Comparison of ENCODE assay signal across 8 mouse cellular contexts in the genomic region with DNA sequence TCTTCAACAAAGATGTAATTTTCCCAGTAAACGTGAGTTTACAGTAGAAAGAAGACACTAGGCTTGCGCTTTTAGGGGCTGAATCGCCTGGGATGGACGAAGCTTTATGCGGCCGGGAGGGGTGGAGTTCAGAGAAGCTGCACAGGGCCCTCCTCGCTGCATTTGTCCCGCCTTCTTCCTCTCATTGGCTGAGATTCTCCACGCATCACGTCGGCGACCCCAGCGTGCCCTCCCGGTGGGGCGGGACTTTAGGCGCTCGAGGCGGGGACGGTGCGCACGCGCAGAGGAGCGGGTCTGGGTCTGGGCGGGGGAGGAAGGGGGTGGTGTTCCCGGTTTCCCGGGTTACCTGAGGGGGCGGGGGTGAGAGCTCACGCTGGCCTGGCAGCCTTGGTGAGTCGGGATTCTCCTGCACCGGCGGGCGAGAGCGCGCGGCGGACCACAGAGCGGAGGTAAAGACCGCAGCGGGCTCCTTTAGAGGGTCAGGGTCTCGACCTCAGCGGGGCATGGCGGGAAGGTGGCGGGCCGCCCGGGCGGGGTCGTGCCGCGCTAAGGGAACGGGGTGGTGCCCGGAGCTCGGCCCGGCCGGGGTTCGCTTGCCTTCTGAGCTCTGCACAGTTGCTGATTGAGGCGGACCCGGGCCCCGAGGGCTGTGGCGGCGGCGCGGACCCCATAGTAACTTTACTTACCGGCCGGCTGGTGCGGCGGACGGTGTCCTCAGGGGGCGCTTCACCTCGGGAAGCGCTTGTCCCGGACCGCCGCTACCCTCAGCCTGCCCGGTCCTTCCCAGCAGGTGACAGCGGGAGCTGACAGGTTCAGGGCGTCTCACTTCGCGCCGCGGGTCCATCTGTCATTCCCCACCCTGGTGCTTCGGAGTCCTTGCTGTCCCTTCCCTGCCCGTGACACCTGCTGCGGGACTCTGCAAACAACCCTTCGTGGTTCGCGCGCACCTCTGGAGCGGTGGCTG. TPM values are rescaled to one million over a fixed set of nuclear protein-coding genes. Genes with fewer than 3 reads are reported as not detected.
DNase-seq lines count a peak whose midpoint lies in the region; ATAC-seq lines count a peak whose summit lies in the region.

A gene (plus strand): TSS at position 350 of the 964 bp plus-strand sequence.

- DNase-seq in adipocyte (ENCODE audit: low spot score), result peak; percentile 97
- peak; percentile 99 for DNase-seq in embryo, embryonic 10 days (ENCODE audit: low spot score)
- peak; percentile 99 for DNase-seq in gastrocnemius, postnatal 14 days
- DNase-seq in intestine, embryonic 14.5 days (ENCODE audit: low spot score), result peak; percentile 98
- DNase-seq in left cerebral cortex, postnatal 14 days (ENCODE audit: low spot score in 2 of 2), result peak; percentile 98 to 99
- peak; percentile 98 for DNase-seq in mesoderm, embryonic 11.5 days (ENCODE audit: low read depth, low spot score)
- peak; percentile 98 for DNase-seq in right cerebral cortex, postnatal 36 days (ENCODE audit: low spot score in 2 of 2)
- peak; percentile 99 for DNase-seq in yolk sac, embryonic 10.5 days (ENCODE audit: low spot score)

- H3K9me3 ChIP-seq in intestine, embryonic 14.5 days (ENCODE audit: control insufficient read depth, low read length), result no peaks in the 10 kb centered on the region

- H3K36me3 ChIP-seq in intestine, embryonic 14.5 days (ENCODE audit: control insufficient read depth, insufficient read depth, low read length), result no peaks in the 10 kb centered on the region

- peak within 1 kb of the TSS; percentile 60 for H3K9ac ChIP-seq in intestine, embryonic 14.5 days (ENCODE audit: low read length)

- ATAC-seq in intestine, embryonic 14.5 days (replicated peaks; ENCODE audit: low FRiP score, low TSS enrichment, low read depth), result peak; percentile 99

- H3K4me2 ChIP-seq in intestine, embryonic 14.5 days (ENCODE audit: low read length), result peak within 1 kb of the TSS; percentile 72

- H3K4me1 ChIP-seq in intestine, embryonic 14.5 days (replicated peaks; ENCODE audit: control insufficient read depth, insufficient read depth, low read length), result no peaks in the 10 kb centered on the region

- intact Hi-C loops in gastrocnemius, postnatal 14 days (cut with DNase I; ENCODE audit: low total_unique reads), result no loop called here
- intact Hi-C loops in left cerebral cortex, postnatal 14 days (cut with DNase I), result no loop called here

- no peaks in the 10 kb centered on the region for H3K27me3 ChIP-seq in intestine, embryonic 14.5 days (replicated peaks; ENCODE audit: control insufficient read depth, insufficient read depth, low read length)

- peak within 1 kb of the TSS; percentile 82 for H3K4me3 ChIP-seq in intestine, embryonic 14.5 days (ENCODE audit: low read depth, low read length)

- under 1% methylated on average over 85 of the region's 88 CpGs for WGBS in intestine, embryonic 14.5 days

- H3K27ac ChIP-seq in intestine, embryonic 14.5 days (ENCODE audit: low read depth), result peak within 1 kb of the TSS; percentile 77

RNA-seq across cellular contexts. Expression of the gene that starts here (rescaled TPM):
- total RNA-seq in gastrocnemius, postnatal 14 days (2021), result 1 to 10 TPM; 4.4 to 7.5 TPM
- 6.5 and 7.2 TPM in 2 replicates for polyA plus RNA-seq in intestine, embryonic 14.5 days (2014; fragmentation: Nextera tagmentation; extraction: Ambion mirVana)
- total RNA-seq in left cerebral cortex, postnatal 14 days (2021), result 10 to 100 TPM; 34.8 to 44.6 TPM

Comparison
In these comparisons a context has a peak if more than half of its experiments do, and no peak if none do; other contexts are left out.
1. Peak in every context shown above with its lines: DNase-seq, ATAC-seq, H3K4me3 ChIP-seq and H3K27ac ChIP-seq.
2. RNA of the gene that starts here (total RNA-seq): 34.8 to 44.6 TPM in left cerebral cortex, postnatal 14 days; 4.4 to 7.5 TPM in gastrocnemius, postnatal 14 days; every median in the first group is over 4 times any median in the second.